Mouse (Mus musculus) G1E (cell line): ENCODE results near the gene Ercc1. TPM values are rescaled to one million over a fixed set of nuclear protein-coding genes. Genes with fewer than 3 reads are reported as not detected.

Source experiments
- ATAC-seq: 2 replicates; pipeline ENCODE4 v1.8.0; 2016; ENCODE audit warnings: mild to moderate bottlenecking; ENCODE audit not compliant: insufficient number of reproducible peaks, poor library complexity, low FRiP score, severe bottlenecking; ENCODE audit errors: extremely low read depth
- DNase-seq: peaks from one replicate; pipeline ENCODE4 v3.0.0; 2012; ENCODE audit warnings: low spot score
- H3K27me3 ChIP-seq: 2 replicates; pipeline ENCODE4 v1.6.1; 2012; ENCODE audit warnings: mild to moderate bottlenecking, low read length, inconsistent platforms; ENCODE audit not compliant: insufficient read depth
- H3K36me3 ChIP-seq: replicated peaks from 2 replicates; pipeline ENCODE3; 2012; ENCODE audit warnings: mild to moderate bottlenecking, inconsistent platforms
- H3K4me1 ChIP-seq: 2 replicates; pipeline ENCODE4 v1.6.1; 2012; ENCODE audit warnings: low read depth, low read length, inconsistent platforms, mixed read lengths; ENCODE audit not compliant: insufficient read depth
- H3K4me3 ChIP-seq: 2 replicates; pipeline ENCODE4 v1.5.1; 2012; ENCODE audit warnings: low read depth, mild to moderate bottlenecking, inconsistent platforms, low read length, moderate library complexity, mixed read lengths
- H3K9me3 ChIP-seq: replicated peaks from 2 replicates; pipeline ENCODE4 v1.6.1; 2012; ENCODE audit warnings: inconsistent platforms
- CTCF ChIP-seq: IDR thresholded peaks from 2 replicates; pipeline ENCODE4 v1.5.1; 2012; ENCODE audit warnings: low read depth, low read length, inconsistent platforms, mixed read lengths
- GATA1 ChIP-seq: IDR thresholded peaks from 2 replicates; pipeline ENCODE4 v1.6.1; 2012; ENCODE audit warnings: borderline replicate concordance, low read length, inconsistent platforms, mixed read lengths
- GATA2 ChIP-seq: IDR thresholded peaks from 2 replicates; pipeline ENCODE4 v1.6.1; 2012; ENCODE audit warnings: low read depth, low read length, inconsistent platforms, borderline replicate concordance
- POLR2AphosphoS5 ChIP-seq: IDR thresholded peaks from 2 replicates; pipeline ENCODE4 v1.6.1; 2012; ENCODE audit warnings: low read depth, low read length, inconsistent platforms; ENCODE audit not compliant: insufficient replicate concordance
- TAL1 ChIP-seq: conservative IDR thresholded peaks from 2 replicates; pipeline ENCODE4 v1.6.1; 2012; ENCODE audit warnings: low read depth, low read length, inconsistent platforms, mixed read lengths
- polyA plus RNA-seq: library from polyadenylated mRNA; stranded (reverse); fragments of >175 nt; gene quantifications from 2 replicates; pipeline ENCODE4 v1.2.3, GENCODE M21; 2012
- total RNA-seq, 2 experiments: library from RNA; stranded (forward) in 1 of 2; stranded (reverse) in 1 of 2; fragments of 200-1000 nt in 1 of 2; fragments of >200 nt in 1 of 2; fragmentation: Nextera tagmentation in 1 of 2; gene quantifications; 2 replicates each; pipeline ENCODE4 v1.2.3; 2014 to 2017

The Ercc1 gene
- total and polyA plus RNA-seq, 3 experiments, result 29.7 to 97.7 (median 39.9) TPM

GRCm38 (mm10) chr7:19332709-19333352 is 11.7 kb upstream of the Ercc1 start:
- Histone ChIP-seq H3K4me3 (peak overlapping the region; percentile 75), H3K4me1 (peaks cover 30% of the 10 kb centered on the region), H3K36me3 (no peaks in the 10 kb centered on the region), H3K9me3 (no peaks in the 10 kb centered on the region), H3K27me3 (peaks cover 13% of the 10 kb centered on the region; the same call in 1 of the 2 replicates)
- ATAC-seq (no peak), DNase-seq (peak; percentile 31)
- TF ChIP-seq GATA2 (no peak), POLR2AphosphoS5 (no peak), TAL1 (no peak), GATA1 (no peak), CTCF (no peak)

DNA sequence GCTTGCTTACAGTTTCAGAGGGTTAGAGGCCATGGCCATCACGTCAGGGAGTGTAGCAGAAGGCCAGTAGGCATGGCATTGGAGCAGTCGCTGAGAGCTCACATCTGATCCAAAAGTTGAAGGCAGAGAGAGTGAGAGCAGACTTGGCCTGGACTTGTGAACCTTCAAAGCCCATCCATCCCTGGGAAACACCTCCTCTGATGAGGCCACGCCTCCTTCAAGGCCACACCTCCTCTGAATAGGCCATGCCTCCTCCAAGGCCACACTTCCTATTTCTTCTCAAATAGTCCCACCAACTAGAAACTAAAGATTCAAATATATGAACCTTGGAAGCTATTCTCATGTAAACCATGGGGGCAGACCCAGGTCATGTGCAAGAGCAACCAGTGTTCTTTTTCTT is 9.0 kb upstream of the Ercc1 start:
- Histone ChIP-seq H3K4me3 (no peak overlapping the region), H3K36me3 (no peaks in the 10 kb centered on the region), H3K9me3 (no peaks in the 10 kb centered on the region), H3K4me1 (peaks cover 28% of the 10 kb centered on the region), H3K27me3 (peaks cover 4% of the 10 kb centered on the region; the same call in 1 of the 2 replicates)
- TF ChIP-seq TAL1 (no peak), CTCF (no peak), POLR2AphosphoS5 (no peak), GATA1 (no peak), GATA2 (no peak)
- no peak for ATAC-seq
- DNase-seq, result no peak

GRCm38 (mm10) chr7:19337122-19337521 is 7.5 kb upstream of the Ercc1 start:
- Histone ChIP-seq H3K4me1 (peaks cover 25% of the 10 kb centered on the region), H3K9me3 (no peaks in the 10 kb centered on the region), H3K27me3 (peaks cover 10% of the 10 kb centered on the region; the same call in 1 of the 2 replicates), H3K4me3 (no peak overlapping the region), H3K36me3 (no peaks in the 10 kb centered on the region)
- no peak for TF ChIP-seq TAL1
- TF ChIP-seq GATA1, result no peak
- no peak for TF ChIP-seq GATA2
- DNase-seq, result no peak
- no peak for ATAC-seq

- Histone ChIP-seq H3K27me3 (peaks cover 6% of the 10 kb centered on the region; the same call in 1 of the 2 replicates), H3K4me1 (peaks cover 18% of the 10 kb centered on the region), H3K9me3 (no peaks in the 10 kb centered on the region), H3K36me3 (no peaks in the 10 kb centered on the region), H3K4me3 (no peak overlapping the region)
- no peak for DNase-seq
- no peak for ATAC-seq
- TF ChIP-seq POLR2AphosphoS5, result no peak
- no peak for TF ChIP-seq TAL1
- TF ChIP-seq CTCF, result no peak
- no peak for TF ChIP-seq GATA2
- no peak for TF ChIP-seq GATA1
These were observed 6.5 kb upstream of the Ercc1 start for GRCm38 (mm10) chr7:19338060-19338459.

GRCm38 (mm10) chr7:19338596-19338995 is 6.0 kb upstream of the Ercc1 start:
- H3K4me1 ChIP-seq, result peaks cover 15% of the 10 kb centered on the region

GRCm38 (mm10) chr7:19341250-19341649 is 3.3 kb upstream of the Ercc1 start:
- Histone ChIP-seq H3K4me1 (peaks cover 21% of the 10 kb centered on the region), H3K4me3 (no peak overlapping the region), H3K9me3 (no peaks in the 10 kb centered on the region), H3K36me3 (peaks cover 5% of the 10 kb centered on the region), H3K27me3 (peaks cover 6% of the 10 kb centered on the region; the same call in 1 of the 2 replicates)
- DNase-seq (no peak), ATAC-seq (no peak)
- TF ChIP-seq CTCF, result no peak
- TF ChIP-seq GATA1, result no peak
- TF ChIP-seq POLR2AphosphoS5, result no peak
- no peak for TF ChIP-seq TAL1
- TF ChIP-seq GATA2, result no peak

More at GRCm38 (mm10) chr7:19338596-19338995, 6.0 kb upstream of the Ercc1 start:
- DNase-seq (no peak), ATAC-seq (no peak)
- Histone ChIP-seq H3K36me3 (no peaks in the 10 kb centered on the region), H3K27me3 (peaks cover 6% of the 10 kb centered on the region; the same call in 1 of the 2 replicates), H3K4me3 (no peak overlapping the region), H3K9me3 (no peaks in the 10 kb centered on the region)
- TF ChIP-seq POLR2AphosphoS5 (no peak), CTCF (no peak)
